Mouse (Mus musculus): ENCODE data around the gene Cul7. TPM values are rescaled to one million over a fixed set of nuclear protein-coding genes. Genes with fewer than 3 reads are reported as not detected.
A peak's percentile ranks its signal among the peaks of the same experiment; 100 is the strongest.

Cul7 gene
- polyA plus RNA-seq, 1 experiment from 2014 or later = 41.1 TPM

DNA sequence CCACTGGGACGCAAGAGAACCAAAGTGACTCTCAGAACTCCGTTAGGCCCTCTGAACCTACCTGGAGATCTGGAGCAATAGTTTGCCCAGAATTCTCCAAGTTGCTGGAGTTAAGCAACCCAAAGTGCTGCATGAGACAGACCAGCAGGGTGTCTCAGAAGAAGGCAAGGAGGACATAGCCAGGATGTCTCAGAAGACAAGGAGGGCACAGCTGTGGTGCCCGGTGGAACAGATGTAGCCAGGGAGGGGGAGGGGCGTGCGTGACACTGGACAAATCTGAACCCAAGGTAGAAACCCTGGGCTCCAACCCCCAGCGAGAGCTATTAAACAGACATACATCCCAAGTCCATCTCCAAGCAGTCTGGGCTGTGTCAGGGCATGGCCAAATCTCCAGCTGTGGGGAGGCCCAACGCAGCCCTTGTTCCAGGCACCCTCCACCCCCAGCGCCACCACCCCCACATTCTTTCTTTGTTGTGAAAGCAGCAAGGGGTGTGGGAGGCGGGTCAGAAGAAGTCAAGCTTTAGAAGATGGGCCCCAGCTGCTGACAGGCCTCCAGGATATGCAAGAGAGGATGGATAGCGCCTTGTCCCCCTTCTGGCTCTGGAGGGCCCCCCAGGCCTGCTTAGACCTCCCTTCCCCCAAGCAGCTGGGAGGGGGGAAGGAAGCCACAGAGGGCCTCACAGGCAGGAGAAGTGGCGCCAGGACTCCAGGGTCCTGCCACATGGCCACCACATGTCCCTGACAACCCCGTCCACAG is 20.3 kb upstream of the Cul7 start:
- peak overlapping the region; percentile 77 for H3K4me2 ChIP-seq (replicated peaks)
- H3K4me1 ChIP-seq (replicated peaks) = peaks cover 31% of the 10 kb centered on the region
- ATAC-seq = peak; percentile 81
- 12% methylated on average over 12 of the region's 12 CpGs for WGBS
- H3K4me3 ChIP-seq (replicated peaks) = peak overlapping the region; percentile 95
- H3K27ac ChIP-seq = peak overlapping the region; percentile 95
- peak overlapping the region; percentile 34; the same call in 1 of the 2 replicates for H3K9ac ChIP-seq
- H3K36me3 ChIP-seq = peaks cover 4% of the 10 kb centered on the region
- no peaks in the 10 kb centered on the region for H3K27me3 ChIP-seq (replicated peaks)
- H3K9me3 ChIP-seq = no peaks in the 10 kb centered on the region

DNA sequence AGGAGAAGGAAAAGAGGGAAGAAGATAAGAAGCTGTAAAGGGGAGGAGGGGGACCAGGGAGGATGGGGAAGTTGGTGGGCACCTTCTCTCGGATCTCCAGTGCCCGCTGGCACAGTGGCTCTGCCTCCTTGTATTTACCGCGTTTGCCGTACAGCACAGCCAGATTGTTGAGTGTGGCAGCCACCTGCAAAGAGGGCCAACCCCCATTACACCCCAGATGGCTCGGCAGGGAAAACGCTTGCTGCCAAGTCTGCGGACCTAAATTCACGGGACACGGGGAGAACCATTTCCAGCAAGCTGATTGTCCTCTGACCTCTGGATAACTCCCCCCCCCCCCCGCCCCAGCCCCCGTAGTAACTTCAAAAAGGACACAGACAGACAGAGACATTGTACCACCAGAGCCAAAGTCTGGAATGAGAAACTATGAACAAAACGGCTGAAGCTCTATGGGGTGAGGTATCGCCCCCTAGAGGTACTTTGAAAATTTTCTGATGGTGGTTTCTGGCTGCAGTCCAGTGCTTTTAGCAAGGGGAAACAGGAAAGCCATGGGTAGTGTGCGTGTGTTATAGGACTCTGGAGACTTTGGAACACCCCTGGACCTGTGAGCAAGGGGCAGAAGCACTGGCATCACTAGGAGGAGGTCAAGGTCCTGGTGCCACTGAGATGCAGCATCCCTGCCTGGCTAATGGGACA is 13.2 kb upstream of the Cul7 start:
- Histone ChIP-seq H3K4me2 (replicated peaks) (0 out of 2 replicates have a peak overlapping the region, but pooled peaks have one; percentile 24), H3K36me3 (peaks cover 34% of the 10 kb centered on the region), H3K9me3 (no peaks in the 10 kb centered on the region), H3K9ac (no peak overlapping the region), H3K27ac (no peak overlapping the region), H3K27me3 (replicated peaks) (no peaks in the 10 kb centered on the region), H3K4me3 (replicated peaks) (no peak overlapping the region), H3K4me1 (replicated peaks) (no peaks in the 10 kb centered on the region; the same call in 1 of the 2 replicates)
- peak; percentile 48 for ATAC-seq
- WGBS = 28% methylated on average over 15 of the region's 15 CpGs

DNA sequence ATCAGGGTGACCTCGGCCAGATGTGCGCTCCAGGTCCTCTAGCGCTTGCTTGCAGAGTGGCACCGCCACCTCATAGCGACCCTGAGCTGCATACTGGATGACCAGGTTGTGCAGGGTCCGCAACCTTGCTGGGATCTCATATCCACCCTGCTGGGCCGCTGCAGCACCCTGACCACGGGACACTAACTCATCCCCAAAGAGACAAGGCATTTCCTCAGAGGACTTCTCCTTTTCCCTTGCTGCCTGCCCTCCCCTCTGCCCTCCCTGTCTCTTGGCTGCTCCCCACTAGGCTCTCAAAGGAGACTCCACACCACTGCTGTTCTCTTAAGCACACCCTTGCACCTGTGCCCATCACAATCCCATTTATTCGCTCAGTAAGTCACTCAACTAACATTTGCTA is 10.2 kb upstream of the Cul7 start:
- Histone ChIP-seq H3K36me3 (peaks cover 32% of the 10 kb centered on the region), H3K27ac (no peak overlapping the region), H3K9me3 (no peaks in the 10 kb centered on the region), H3K9ac (no peak overlapping the region), H3K4me2 (replicated peaks) (no peak overlapping the region), H3K27me3 (replicated peaks) (no peaks in the 10 kb centered on the region), H3K4me3 (replicated peaks) (no peak overlapping the region), H3K4me1 (replicated peaks) (peaks cover 6% of the 10 kb centered on the region)
- ATAC-seq = no peak
- 79% methylated on average over 9 of the region's 9 CpGs for WGBS

- WGBS = 89% methylated on average over 17 of the region's 17 CpGs
- Histone ChIP-seq H3K4me2 (replicated peaks) (no peak overlapping the region), H3K4me3 (replicated peaks) (no peak overlapping the region), H3K36me3 (peaks cover 23% of the 10 kb centered on the region; the same call in 1 of the 2 replicates), H3K4me1 (replicated peaks) (peaks cover 15% of the 10 kb centered on the region), H3K9ac (no peak overlapping the region), H3K27me3 (replicated peaks) (no peaks in the 10 kb centered on the region), H3K9me3 (no peaks in the 10 kb centered on the region), H3K27ac (no peak overlapping the region)
- ATAC-seq = no peak
Measured at GRCm38 (mm10) chr17:46642060-46642459, 8.1 kb upstream of the Cul7 start.

GRCm38 (mm10) chr17:46644152-46644805 is 5.9 kb upstream of the Cul7 start:
- H3K4me2 ChIP-seq (replicated peaks) = peak overlapping the region; percentile 75
- ATAC-seq = no peak
- H3K9ac ChIP-seq = peak overlapping the region; percentile 55
- no peaks in the 10 kb centered on the region for H3K27me3 ChIP-seq (replicated peaks)
- peaks cover 27% of the 10 kb centered on the region; the same call in 1 of the 2 replicates for H3K36me3 ChIP-seq
- H3K4me3 ChIP-seq (replicated peaks) = peak overlapping the region; percentile 85
- H3K27ac ChIP-seq = peak overlapping the region; percentile 84
- 75% methylated on average over 12 of the region's 12 CpGs for WGBS
- peaks cover 17% of the 10 kb centered on the region for H3K4me1 ChIP-seq (replicated peaks)
- no peaks in the 10 kb centered on the region for H3K9me3 ChIP-seq

DNA sequence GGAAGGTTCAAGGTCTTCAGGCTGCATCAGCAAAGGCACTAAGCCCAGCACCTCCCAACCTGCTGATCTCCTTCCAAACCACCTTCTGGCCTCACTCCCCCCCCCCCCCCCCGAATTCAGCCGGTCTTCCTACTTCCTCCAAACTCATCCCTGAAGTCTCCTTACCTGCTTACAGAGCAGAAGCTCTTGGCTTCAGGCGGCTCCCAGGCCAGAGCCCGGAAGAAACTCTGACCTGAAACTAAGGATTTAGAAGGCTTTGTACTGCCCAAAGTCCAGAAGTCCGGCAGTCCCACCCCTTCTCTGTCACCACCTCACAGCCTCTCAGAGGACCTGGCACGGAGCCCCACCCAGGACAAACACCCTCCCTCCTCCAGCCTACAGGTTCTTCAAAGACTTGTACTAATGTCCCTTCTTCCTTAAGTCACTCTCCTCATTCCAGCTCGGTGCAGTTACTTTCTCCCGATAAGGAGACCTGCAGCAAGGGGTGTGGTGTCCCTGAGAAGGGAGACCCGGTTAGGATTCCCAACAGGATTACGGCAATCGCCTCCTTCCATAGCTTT is 5.1 kb upstream of the Cul7 start:
- Histone ChIP-seq H3K36me3 (peaks cover 22% of the 10 kb centered on the region; the same call in 1 of the 2 replicates), H3K4me2 (replicated peaks) (peak overlapping the region; percentile 75), H3K27ac (peak overlapping the region; percentile 84), H3K27me3 (replicated peaks) (no peaks in the 10 kb centered on the region), H3K4me3 (replicated peaks) (peak overlapping the region; percentile 85), H3K9ac (peak overlapping the region; percentile 55), H3K9me3 (no peaks in the 10 kb centered on the region), H3K4me1 (replicated peaks) (peaks cover 21% of the 10 kb centered on the region)
- ATAC-seq = peak; percentile 82
- WGBS = 9% methylated on average over 11 of the region's 11 CpGs

DNA sequence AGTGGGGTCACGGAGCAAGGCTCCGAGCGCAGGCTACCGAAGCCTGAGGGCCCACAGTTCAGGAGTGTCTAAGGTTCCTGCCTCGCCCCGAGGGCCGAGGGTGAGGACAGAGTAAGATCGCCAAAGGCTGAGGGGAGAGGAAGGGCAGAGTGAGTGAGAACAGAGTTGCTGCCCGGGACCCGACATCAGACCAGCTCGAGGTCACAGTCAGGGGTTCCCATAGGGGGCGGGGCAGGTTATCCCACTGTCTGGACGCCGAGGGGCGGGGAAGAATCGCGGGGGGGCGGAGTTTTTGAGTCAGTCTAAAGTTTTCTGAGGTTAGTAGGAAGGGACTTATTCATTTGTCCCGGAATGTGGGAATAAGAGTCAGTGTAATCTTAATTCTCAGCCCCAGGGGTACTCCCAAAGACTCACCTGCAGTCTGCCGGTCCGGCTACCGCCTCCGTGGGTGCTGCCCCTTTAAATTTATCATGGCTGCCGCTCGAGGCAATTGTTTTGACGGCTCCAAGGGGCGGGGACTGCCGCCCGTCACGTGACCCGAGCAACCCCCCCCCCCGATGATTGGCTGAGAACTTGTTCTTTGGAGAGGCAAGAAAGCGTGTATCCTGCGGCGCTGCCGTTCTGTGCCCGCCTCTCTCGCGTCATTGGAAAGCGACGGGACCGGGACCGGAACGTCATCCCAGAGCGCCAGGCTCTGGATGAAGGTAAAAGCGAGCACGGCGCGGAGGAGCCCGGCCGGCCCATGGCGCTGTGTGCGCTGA is 4.4 kb upstream of the Cul7 start, which contains the start of the genes Klc4 and Mrpl2:
Gene Klc4, minus strand, starts transcription at position 462 of the 761 bp plus-strand sequence.
Gene Mrpl2, plus strand, starts transcription at position 669 of the 761 bp plus-strand sequence.
- WGBS = under 1% methylated on average over 53 of the region's 53 CpGs
- ATAC-seq = peak; percentile 75
- H3K27me3 ChIP-seq (replicated peaks) = no peaks in the 10 kb centered on the region

DNA sequence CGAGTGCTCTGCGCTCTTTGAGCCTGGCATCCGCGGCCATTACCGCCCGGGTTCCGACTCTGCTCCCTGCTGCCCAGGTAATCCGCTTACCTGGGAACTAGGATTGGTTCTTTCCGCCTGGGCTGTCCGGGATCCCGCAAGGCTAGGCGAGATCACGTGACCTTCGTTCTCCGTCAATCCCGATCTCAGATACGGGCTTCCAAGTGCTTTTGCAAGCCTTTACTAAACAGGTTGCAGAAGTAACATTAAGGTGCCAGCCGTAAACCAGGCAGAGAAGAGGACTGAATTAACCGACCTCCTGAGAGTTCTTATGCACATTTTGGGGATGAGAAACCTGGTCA is 3.8 kb upstream of the Cul7 start:
- H3K9ac ChIP-seq = peak overlapping the region; percentile 92
- peaks cover 27% of the 10 kb centered on the region for H3K4me1 ChIP-seq (replicated peaks)
- H3K4me2 ChIP-seq (replicated peaks) = peak overlapping the region; percentile 73
- peak overlapping the region; percentile 89 for H3K27ac ChIP-seq
- H3K27me3 ChIP-seq (replicated peaks) = no peaks in the 10 kb centered on the region
- under 1% methylated on average over 19 of the region's 19 CpGs for WGBS
- peak; percentile 26 for ATAC-seq
- H3K9me3 ChIP-seq = no peaks in the 10 kb centered on the region
- H3K4me3 ChIP-seq (replicated peaks) = peak overlapping the region; percentile 85
- peaks cover 11% of the 10 kb centered on the region; the same call in 1 of the 2 replicates for H3K36me3 ChIP-seq

More for the DNA sequence above, 4.4 kb upstream of the Cul7 start, which contains the start of the genes Klc4 and Mrpl2:
- H3K9ac ChIP-seq = peak within 1 kb of the TSS; percentile 92
- H3K4me1 ChIP-seq (replicated peaks) = peaks cover 24% of the 10 kb centered on the region
- H3K27ac ChIP-seq = peak within 1 kb of the TSS; percentile 89
- H3K36me3 ChIP-seq = peaks cover 16% of the 10 kb centered on the region; the same call in 1 of the 2 replicates
- peak within 1 kb of the TSS; percentile 85 for H3K4me3 ChIP-seq (replicated peaks)
- peak within 1 kb of the TSS; percentile 75 for H3K4me2 ChIP-seq (replicated peaks)
- no peaks in the 10 kb centered on the region for H3K9me3 ChIP-seq

GRCm38 (mm10) chr17:46647279-46647678 is 2.9 kb upstream of the Cul7 start:
- WGBS = 91% methylated on average over 7 of the region's 7 CpGs
- 0 out of 2 replicates have a peak overlapping the region, but pooled peaks have one; percentile 85 for H3K4me3 ChIP-seq (replicated peaks)
- H3K4me2 ChIP-seq (replicated peaks) = peak overlapping the region; percentile 73; the same call in 1 of the 2 replicates
- peaks cover 37% of the 10 kb centered on the region for H3K4me1 ChIP-seq (replicated peaks)
- no peak for ATAC-seq
- H3K27me3 ChIP-seq (replicated peaks) = no peaks in the 10 kb centered on the region
- H3K27ac ChIP-seq = no peak overlapping the region
- no peaks in the 10 kb centered on the region for H3K9me3 ChIP-seq
- peaks cover 6% of the 10 kb centered on the region; the same call in 1 of the 2 replicates for H3K36me3 ChIP-seq
- H3K9ac ChIP-seq = no peak overlapping the region

DNA sequence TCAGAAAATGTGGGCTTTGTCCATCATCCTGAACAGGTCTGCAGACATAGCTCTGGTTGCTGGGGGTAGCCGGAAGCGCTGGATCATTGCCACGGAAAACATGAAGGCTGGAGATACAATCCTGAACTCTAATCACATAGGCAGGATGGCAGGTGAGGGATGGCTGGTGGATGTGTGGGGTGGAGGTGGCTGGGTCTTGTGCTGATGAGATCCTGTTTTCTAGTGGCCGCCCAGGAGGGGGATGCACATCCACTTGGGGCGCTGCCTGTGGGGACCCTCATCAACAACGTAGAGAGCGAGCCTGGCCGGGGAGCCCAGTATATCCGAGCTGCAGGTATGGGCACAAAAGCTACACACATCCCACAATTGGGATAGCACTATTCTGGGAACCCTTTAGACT is 1.7 kb upstream of the Cul7 start:
- 93% methylated on average over 9 of the region's 9 CpGs for WGBS
- ATAC-seq = no peak
- no peaks in the 10 kb centered on the region for H3K9me3 ChIP-seq
- H3K27me3 ChIP-seq (replicated peaks) = no peaks in the 10 kb centered on the region
- no peak overlapping the region for H3K4me2 ChIP-seq (replicated peaks)
- peaks cover 43% of the 10 kb centered on the region for H3K4me1 ChIP-seq (replicated peaks)
- no peak overlapping the region for H3K27ac ChIP-seq
- H3K4me3 ChIP-seq (replicated peaks) = no peak overlapping the region
- peaks cover 17% of the 10 kb centered on the region; the same call in 1 of the 2 replicates for H3K36me3 ChIP-seq
- no peak overlapping the region for H3K9ac ChIP-seq

GRCm38 (mm10) chr17:46649811-46650210 is 326 bp upstream of the Cul7 start:
- peaks cover 38% of the 10 kb centered on the region for H3K4me1 ChIP-seq (replicated peaks)
- H3K9me3 ChIP-seq = no peaks in the 10 kb centered on the region
- no peaks in the 10 kb centered on the region for H3K27me3 ChIP-seq (replicated peaks)
- H3K27ac ChIP-seq = peak overlapping the region; percentile 97
- no peak for ATAC-seq
- WGBS = 30% methylated on average over 15 of the region's 15 CpGs
- peaks cover 27% of the 10 kb centered on the region for H3K36me3 ChIP-seq
- H3K4me3 ChIP-seq (replicated peaks) = peak overlapping the region; percentile 76
- peak overlapping the region; percentile 74 for H3K4me2 ChIP-seq (replicated peaks)
- peak overlapping the region; percentile 92 for H3K9ac ChIP-seq
